Mouse (Mus musculus) erythroblast, embryonic 14.5 days (primary cell): ENCODE results near the gene Tenm2. TPM values are rescaled to one million over a fixed set of nuclear protein-coding genes. Genes with fewer than 3 reads are reported as not detected.

Source experiments
- H3K27me3 ChIP-seq: 2 replicates; pipeline ENCODE4 v1.6.1; 2012; ENCODE audit warnings: inconsistent platforms; ENCODE audit not compliant: control insufficient read depth
- H3K36me3 ChIP-seq: 2 replicates; pipeline ENCODE4 v1.6.1; 2012; ENCODE audit warnings: mild to moderate bottlenecking, inconsistent platforms; ENCODE audit not compliant: control insufficient read depth
- H3K4me1 ChIP-seq: 2 replicates; pipeline ENCODE4 v1.6.1; 2012; ENCODE audit warnings: inconsistent platforms; ENCODE audit not compliant: control insufficient read depth
- H3K4me3 ChIP-seq: replicated peaks from 2 replicates; pipeline ENCODE3; 2012; ENCODE audit warnings: moderate library complexity, mild to moderate bottlenecking, inconsistent platforms
- H3K9me3 ChIP-seq: 2 replicates; pipeline ENCODE4 v1.6.1; 2012; ENCODE audit warnings: low read length, inconsistent platforms, mixed read lengths; ENCODE audit not compliant: control insufficient read depth
- GATA1 ChIP-seq: IDR thresholded peaks from 2 replicates; pipeline ENCODE4 v1.6.1; 2012; ENCODE audit warnings: low read length, inconsistent platforms, mixed read lengths
- TAL1 ChIP-seq: IDR thresholded peaks from 3 replicates; pipeline ENCODE4 v1.6.1; 2012; ENCODE audit warnings: low read length, inconsistent platforms, mixed read lengths
- polyA plus RNA-seq: library from polyadenylated mRNA; stranded (reverse); fragments of >175 nt; gene quantifications from 2 replicates; pipeline ENCODE4 v1.2.3, GENCODE M21; 2012

Gene Tenm2
- polyA plus RNA-seq, 1 experiment: under 0.01 TPM

DNA sequence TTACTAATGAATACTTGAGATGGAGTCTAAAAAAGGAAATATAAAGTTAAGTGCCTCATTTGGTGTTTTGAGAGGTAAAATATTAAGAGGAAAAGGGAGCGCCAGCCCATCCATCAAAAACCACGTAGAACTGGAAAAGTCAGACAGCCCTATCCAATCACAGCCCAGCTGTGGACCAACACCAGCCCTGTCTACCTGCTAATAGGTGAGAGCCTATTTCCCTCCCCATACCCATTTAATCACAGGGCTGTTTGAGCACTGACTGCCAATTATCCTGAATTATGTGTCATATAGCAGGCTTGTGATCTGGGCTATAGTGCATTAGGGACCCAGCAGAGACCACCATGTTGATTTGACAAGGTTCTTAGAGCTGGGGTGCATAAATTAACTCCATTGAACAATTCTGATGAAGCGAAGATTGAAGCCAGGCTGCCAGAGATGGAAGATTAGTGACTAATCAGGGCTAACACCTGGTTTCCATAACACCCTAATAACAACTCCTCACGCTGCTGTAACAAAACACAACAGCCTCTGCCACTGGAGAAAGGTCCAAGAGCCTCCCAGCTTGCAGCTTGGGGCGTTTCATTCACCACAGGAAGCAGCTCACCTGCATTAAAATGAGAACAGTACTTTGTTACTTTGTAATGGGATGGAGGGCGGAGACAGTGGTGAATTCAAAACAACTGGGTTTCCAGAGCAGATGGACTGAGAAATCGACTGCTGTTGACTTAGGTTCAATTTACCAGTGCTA is 204.3 kb downstream of the Tenm2 start:
- TF ChIP-seq TAL1 (no peak), GATA1 (no peak)
- no peaks in the 10 kb centered on the region for H3K4me1 ChIP-seq
- H3K9me3 ChIP-seq: no peaks in the 10 kb centered on the region
- no peak overlapping the region for H3K4me3 ChIP-seq
- no peaks in the 10 kb centered on the region for H3K36me3 ChIP-seq
- H3K27me3 ChIP-seq: no peaks in the 10 kb centered on the region

DNA sequence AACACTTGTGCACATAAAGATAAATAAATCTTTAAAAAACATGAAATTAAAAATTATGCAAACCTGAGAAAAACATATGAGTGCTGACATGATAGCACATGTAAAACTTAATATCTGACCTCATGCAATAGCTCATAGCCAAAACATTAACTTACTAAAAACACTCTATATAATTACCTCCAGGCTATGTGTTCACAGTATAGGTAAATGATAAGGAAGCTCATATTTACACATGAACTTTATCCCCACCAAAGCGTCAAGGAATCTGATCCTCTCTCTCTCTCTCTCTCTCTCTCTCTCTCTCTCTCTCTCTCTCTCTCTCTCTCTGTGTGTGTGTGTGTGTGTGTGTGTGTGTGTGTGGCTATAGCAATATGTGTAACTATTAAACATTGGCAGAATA is 223.9 kb downstream of the Tenm2 start:
- no peaks in the 10 kb centered on the region for H3K27me3 ChIP-seq
- TF ChIP-seq GATA1: no peak
- TF ChIP-seq TAL1: no peak
- no peak overlapping the region for H3K4me3 ChIP-seq
- H3K4me1 ChIP-seq: no peaks in the 10 kb centered on the region
- no peaks in the 10 kb centered on the region for H3K36me3 ChIP-seq
- H3K9me3 ChIP-seq: no peaks in the 10 kb centered on the region

DNA sequence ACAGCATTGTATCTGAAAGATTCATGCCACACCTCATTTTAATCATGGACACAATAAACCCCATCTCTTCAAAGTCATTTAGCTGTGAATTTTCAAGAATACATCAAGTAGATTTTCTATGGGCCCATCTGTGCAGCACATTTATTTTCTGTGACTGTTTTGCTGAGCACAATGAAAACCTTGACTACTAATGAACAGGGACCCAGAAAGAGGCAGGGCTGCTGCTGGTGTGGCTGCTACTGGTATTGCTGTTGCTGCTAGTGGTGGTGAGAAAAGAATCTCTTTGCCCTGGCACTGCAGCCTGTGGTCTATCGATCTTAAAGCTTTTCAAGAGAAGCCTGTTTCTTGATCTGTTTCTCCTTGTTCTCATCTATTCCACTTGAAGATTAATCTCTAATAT is 226.5 kb downstream of the Tenm2 start:
- H3K4me1 ChIP-seq: no peaks in the 10 kb centered on the region
- no peak overlapping the region for H3K4me3 ChIP-seq
- H3K9me3 ChIP-seq: no peaks in the 10 kb centered on the region
- no peak for TF ChIP-seq GATA1
- no peak for TF ChIP-seq TAL1
- no peaks in the 10 kb centered on the region for H3K27me3 ChIP-seq
- H3K36me3 ChIP-seq: no peaks in the 10 kb centered on the region

DNA sequence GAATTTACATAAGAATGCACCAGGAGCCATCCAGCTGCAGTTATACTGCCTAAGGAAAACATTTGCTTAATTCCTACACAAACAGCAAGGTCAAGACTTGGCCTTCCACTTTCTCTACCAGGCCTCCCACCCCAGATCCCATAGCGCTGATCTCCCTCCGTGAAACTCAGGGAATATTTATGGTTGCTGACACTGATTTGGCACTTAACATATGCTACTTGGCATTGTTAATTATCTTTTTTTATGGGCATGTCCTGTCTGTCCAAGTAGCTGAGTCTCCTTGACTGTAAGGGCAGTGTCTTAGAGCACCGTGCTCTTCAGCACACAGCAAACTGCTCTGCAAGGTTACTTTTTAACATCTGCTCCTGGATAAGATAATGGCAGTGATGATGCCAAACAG is 238.1 kb downstream of the Tenm2 start:
- no peak for TF ChIP-seq TAL1
- no peak for TF ChIP-seq GATA1
- no peaks in the 10 kb centered on the region for H3K4me1 ChIP-seq
- H3K4me3 ChIP-seq: no peak overlapping the region
- no peaks in the 10 kb centered on the region for H3K36me3 ChIP-seq
- no peaks in the 10 kb centered on the region for H3K9me3 ChIP-seq
- no peaks in the 10 kb centered on the region for H3K27me3 ChIP-seq

DNA sequence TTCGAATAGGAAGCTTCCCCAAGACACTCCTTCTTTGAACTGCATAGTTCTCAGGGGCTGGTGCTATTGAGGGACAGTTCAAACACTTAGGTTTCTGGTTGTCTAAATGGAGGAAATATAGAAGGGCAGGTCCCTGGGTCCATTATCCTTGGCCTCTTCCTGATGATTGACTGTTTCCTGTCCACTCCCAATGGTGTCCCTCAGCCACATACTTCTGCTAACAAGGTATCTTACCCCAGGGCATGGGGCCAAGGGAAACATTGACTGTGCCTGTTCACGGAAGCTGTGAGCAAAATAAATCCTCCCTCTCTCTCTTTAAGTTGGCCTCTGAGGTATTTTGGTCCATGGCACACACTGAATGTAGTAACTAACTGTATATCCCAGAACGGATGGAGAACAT is 244.9 kb downstream of the Tenm2 start:
- no peaks in the 10 kb centered on the region for H3K4me1 ChIP-seq
- H3K4me3 ChIP-seq: no peak overlapping the region
- TF ChIP-seq GATA1 (no peak), TAL1 (no peak)
- H3K36me3 ChIP-seq: no peaks in the 10 kb centered on the region
- no peaks in the 10 kb centered on the region for H3K9me3 ChIP-seq
- no peaks in the 10 kb centered on the region for H3K27me3 ChIP-seq

DNA sequence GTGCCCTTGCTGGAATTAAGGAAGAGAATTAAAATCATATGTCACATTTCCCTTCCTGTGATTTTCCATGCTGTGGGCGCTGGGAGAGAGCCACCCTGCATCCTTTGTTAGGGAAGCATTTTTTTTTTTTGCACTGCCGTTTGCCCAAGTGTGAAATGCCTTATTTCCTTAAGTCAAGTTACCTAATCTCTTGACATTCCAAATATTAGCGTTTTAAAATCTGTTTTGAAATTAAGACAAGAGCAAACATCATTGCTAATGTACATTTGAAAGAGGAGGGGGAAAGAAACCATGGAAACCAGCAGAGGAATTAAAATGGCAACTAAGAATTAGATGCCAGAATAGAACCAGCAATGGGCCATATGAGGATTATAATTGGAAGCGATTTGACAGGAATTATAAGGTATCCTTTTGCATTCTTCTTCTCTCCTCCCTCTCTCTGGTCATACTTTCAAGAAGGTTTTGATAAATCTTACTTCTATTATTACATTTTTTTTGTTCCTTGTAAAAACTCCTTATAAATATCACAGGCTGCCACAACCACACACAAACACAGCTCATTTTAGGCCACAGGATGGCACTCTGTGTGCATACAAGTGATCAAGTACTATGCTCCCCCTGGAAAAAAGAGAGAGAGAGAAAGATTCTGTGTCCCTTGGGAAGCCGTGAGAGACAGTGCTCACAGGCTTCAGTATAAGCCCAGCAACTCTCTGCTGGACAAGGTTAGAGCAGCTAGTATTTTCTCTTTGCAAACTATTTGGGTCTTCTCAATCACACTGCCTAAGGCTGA is 246.8 kb downstream of the Tenm2 start:
- H3K27me3 ChIP-seq: no peaks in the 10 kb centered on the region
- no peaks in the 10 kb centered on the region for H3K36me3 ChIP-seq
- no peaks in the 10 kb centered on the region for H3K4me1 ChIP-seq
- no peak for TF ChIP-seq GATA1
- no peak for TF ChIP-seq TAL1
- H3K4me3 ChIP-seq: no peak overlapping the region
- no peaks in the 10 kb centered on the region for H3K9me3 ChIP-seq

DNA sequence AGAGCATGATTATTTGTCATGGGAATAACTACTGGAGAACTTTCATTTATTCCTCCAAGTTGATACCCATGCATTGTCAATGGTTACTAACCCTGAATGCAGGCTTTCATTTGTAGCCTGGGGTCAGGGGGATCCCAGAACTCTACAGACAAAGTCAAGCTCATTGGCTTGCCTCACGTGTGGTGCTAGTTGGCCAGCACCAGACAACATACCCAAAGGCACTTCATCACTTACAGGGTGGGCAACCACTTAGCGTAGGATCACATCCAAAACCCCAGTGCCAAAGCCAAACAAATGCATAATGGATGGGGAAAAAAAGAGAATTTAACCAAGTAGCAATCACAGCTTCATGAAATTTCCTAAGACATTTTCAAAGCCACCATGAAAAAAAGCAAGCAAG is 261.6 kb downstream of the Tenm2 start:
- Histone ChIP-seq H3K27me3 (no peaks in the 10 kb centered on the region), H3K9me3 (0 out of 2 replicates have a peak, but pooled peaks cover 3% of the 10 kb centered on the region), H3K4me3 (no peak overlapping the region), H3K4me1 (no peaks in the 10 kb centered on the region), H3K36me3 (no peaks in the 10 kb centered on the region)
- TF ChIP-seq GATA1 (no peak), TAL1 (no peak)

DNA sequence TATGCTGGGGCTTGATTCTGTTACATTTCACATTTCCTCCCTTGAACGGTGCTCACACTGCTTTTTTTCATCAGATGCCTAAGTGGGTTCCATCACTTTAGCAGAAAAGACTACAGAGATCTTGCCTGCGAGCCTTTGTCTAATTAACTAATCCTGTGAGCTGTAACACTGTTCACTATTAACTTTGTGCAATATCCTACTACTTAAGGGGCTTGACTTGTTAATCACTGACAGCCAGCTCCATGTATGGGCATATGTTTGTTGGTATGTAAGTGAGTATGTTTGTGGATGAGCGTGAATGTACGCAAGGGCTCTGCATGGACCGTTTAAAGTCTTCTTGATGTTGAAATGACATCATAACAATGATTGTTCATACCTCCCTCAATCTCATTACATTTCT is 277.7 kb downstream of the Tenm2 start:
- Histone ChIP-seq H3K27me3 (no peaks in the 10 kb centered on the region), H3K9me3 (no peaks in the 10 kb centered on the region), H3K4me1 (no peaks in the 10 kb centered on the region), H3K36me3 (no peaks in the 10 kb centered on the region), H3K4me3 (no peak overlapping the region)
- TF ChIP-seq GATA1: no peak
- no peak for TF ChIP-seq TAL1

DNA sequence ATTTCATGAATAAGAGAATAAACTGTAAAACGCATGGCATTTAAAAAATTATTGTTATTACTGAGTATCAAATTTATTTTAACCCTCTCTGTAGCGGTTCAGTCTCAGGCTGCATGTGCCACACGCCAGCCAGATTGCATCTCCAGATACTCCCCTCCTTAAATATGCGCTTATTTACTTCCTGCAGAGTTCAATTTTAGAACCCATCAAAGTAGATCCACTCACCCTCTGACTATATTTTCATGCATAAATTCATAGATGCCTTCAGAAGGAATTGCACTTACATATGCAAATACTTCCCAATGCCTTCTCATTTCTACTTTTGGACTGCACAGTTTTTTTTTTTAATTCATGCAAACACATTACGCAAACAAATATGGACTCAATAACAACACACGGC is 294.3 kb downstream of the Tenm2 start:
- Histone ChIP-seq H3K36me3 (no peaks in the 10 kb centered on the region), H3K4me1 (no peaks in the 10 kb centered on the region), H3K4me3 (no peak overlapping the region), H3K27me3 (no peaks in the 10 kb centered on the region), H3K9me3 (peaks cover 5% of the 10 kb centered on the region)
- TF ChIP-seq TAL1: no peak
- no peak for TF ChIP-seq GATA1
